Mouse (Mus musculus) left cerebral cortex, adult 18-20 months (tissue): ENCODE results near the gene Gm49366. TPM values are rescaled to one million over a fixed set of nuclear protein-coding genes. Genes with fewer than 3 reads are reported as not detected.
"Not testable (repeated sequence)": the region's sequence is repeated elsewhere in the genome, so short reads cannot be mapped to it uniquely, and the experiment has no call there.

Experiments
- DNase-seq, 2 experiments: peaks; one replicate each; pipeline ENCODE4 v3.0.0; 2021 to 2022; ENCODE audit warnings: low spot score in 2 of 2, mixed read lengths in 1 of 2
- long read RNA-seq, 2 experiments: library from polyadenylated mRNA; stranded (forward); transcript quantifications; one replicate each; pipeline ENCODE4 v2.0.0; 2021
- total RNA-seq, 2 experiments: library from RNA; stranded (reverse); gene quantifications; 2 replicates each; pipeline ENCODE4 v1.2.3; 2021

Gm49366 gene
- 1 to 10 TPM in 1 of 2 experiments, not detected in 1; 1.5 TPM for total RNA-seq
- long read RNA-seq, experiment 1, partial matches to known transcripts: 0 of 1 reads
- long read RNA-seq, experiment 1, other reads (novel, unspliced or antisense): 1 of 1 reads
- long read RNA-seq, experiment 2, partial matches to known transcripts: 0 of 2 reads
- long read RNA-seq, experiment 2, other reads (novel, unspliced or antisense): 2 of 2 reads

GRCm38 (mm10) chr12:84038691-84039111, at the start of gene Gm49366:
Gene Gm49366 (plus strand): TSS chr12:84038935.
- peak; percentile 26 to 40 for DNase-seq

- DNase-seq: no peak
Observed at GRCm38 (mm10) chr12:83989378-83989777, 49.4 kb upstream of the Gm49366 start.

- no peak for DNase-seq
Observed at GRCm38 (mm10) chr12:83997221-83997620, 41.5 kb upstream of the Gm49366 start.

GRCm38 (mm10) chr12:83998341-83999107, 40.2 kb upstream of the Gm49366 start:
- no peak for DNase-seq

GRCm38 (mm10) chr12:83999237-83999636, 39.5 kb upstream of the Gm49366 start:
- DNase-seq: not testable (repeated sequence)

- DNase-seq: no peak
Observed at GRCm38 (mm10) chr12:84000418-84000817, 38.3 kb upstream of the Gm49366 start.

GRCm38 (mm10) chr12:84003866-84004265, 34.9 kb upstream of the Gm49366 start:
- no peak for DNase-seq

GRCm38 (mm10) chr12:84008251-84008650, 30.5 kb upstream of the Gm49366 start:
- DNase-seq: no peak

- DNase-seq: no peak
Observed at GRCm38 (mm10) chr12:84008729-84009128, 30.0 kb upstream of the Gm49366 start.

- peak; percentile 25 to 55 for DNase-seq
Observed at GRCm38 (mm10) chr12:84009171-84009965, 29.4 kb upstream of the Gm49366 start, which contains the start of gene Acot1. Gene Acot1 (plus strand): TSS chr12:84009490.

GRCm38 (mm10) chr12:84010201-84010600, 28.5 kb upstream of the Gm49366 start:
- no peak for DNase-seq

- DNase-seq: peak; percentile 57 to 75
Observed at GRCm38 (mm10) chr12:84011251-84012040, 27.3 kb upstream of the Gm49366 start.

GRCm38 (mm10) chr12:84013130-84013529, 25.6 kb upstream of the Gm49366 start:
- DNase-seq: no peak

- peak; percentile 23 to 38 for DNase-seq
Observed at GRCm38 (mm10) chr12:84013701-84014100, 25.0 kb upstream of the Gm49366 start.

- DNase-seq: not testable (repeated sequence)
Observed at GRCm38 (mm10) chr12:84020528-84020927, 18.2 kb upstream of the Gm49366 start.

- not testable (repeated sequence) for DNase-seq
Observed at GRCm38 (mm10) chr12:84022266-84022665, 16.5 kb upstream of the Gm49366 start.

- no peak for DNase-seq
Observed at GRCm38 (mm10) chr12:84023052-84023745, 15.5 kb upstream of the Gm49366 start.

GRCm38 (mm10) chr12:84025888-84026287, 12.8 kb upstream of the Gm49366 start:
- no peak for DNase-seq

- DNase-seq: not testable (repeated sequence)
Observed at GRCm38 (mm10) chr12:84028328-84028727, 10.4 kb upstream of the Gm49366 start.

GRCm38 (mm10) chr12:84029043-84029442, 9.7 kb upstream of the Gm49366 start:
- DNase-seq: not testable (repeated sequence)
